Mouse (Mus musculus): ENCODE data around the gene Fitm1. TPM values are rescaled to one million over a fixed set of nuclear protein-coding genes. Genes with fewer than 3 reads are reported as not detected.

Gene Fitm1
- polyA plus RNA-seq, 1 experiment from 2014 or later = 0.40 TPM

DNA sequence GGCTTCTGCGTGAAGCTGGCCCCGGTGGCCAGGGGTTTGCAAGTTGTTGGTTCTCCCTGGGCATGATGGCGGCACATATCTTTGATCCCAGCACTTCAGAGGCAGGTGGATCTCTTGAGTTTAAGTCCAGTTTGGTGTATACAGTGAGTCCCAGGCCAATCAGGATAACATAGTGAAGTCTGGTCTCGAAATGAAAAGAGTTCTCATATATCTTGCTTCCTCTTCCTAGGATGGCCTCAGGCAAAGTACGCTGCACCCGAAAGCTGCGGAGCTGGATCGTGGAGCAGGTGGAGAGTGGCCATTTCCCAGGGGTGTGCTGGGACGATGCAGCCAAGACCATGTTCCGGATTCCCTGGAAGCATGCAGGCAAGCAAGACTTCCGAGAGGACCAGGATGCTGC lies 29.4 kb downstream of the Fitm1 start:
- Histone ChIP-seq H3K4me2 (no peak overlapping the region), H3K36me3 (peaks cover 87% of the 10 kb centered on the region), H3K27me3 (no peaks in the 10 kb centered on the region), H3K27ac (no peak overlapping the region), H3K9ac (no peak overlapping the region), H3K4me3 (no peak overlapping the region), H3K4me1 (replicated peaks) (peaks cover 6% of the 10 kb centered on the region), H3K9me3 (no peaks in the 10 kb centered on the region)
- ATAC-seq (ENCODE audit: low FRiP score) = no peak
- WGBS = 91% methylated on average over 11 of the region's 11 CpGs

GRCm38 (mm10) chr14:55605743-55606459 lies 30.5 kb downstream of the Fitm1 start:
- Histone ChIP-seq H3K9ac (no peak overlapping the region), H3K4me3 (no peak overlapping the region), H3K4me1 (replicated peaks) (peaks cover 6% of the 10 kb centered on the region), H3K4me2 (no peak overlapping the region), H3K36me3 (peaks cover 83% of the 10 kb centered on the region), H3K27ac (no peak overlapping the region), H3K27me3 (no peaks in the 10 kb centered on the region), H3K9me3 (no peaks in the 10 kb centered on the region)
- 94% methylated on average over 16 of the region's 16 CpGs for WGBS
- no peak for ATAC-seq (ENCODE audit: low FRiP score)

GRCm38 (mm10) chr14:55608339-55608738 lies 32.9 kb downstream of the Fitm1 start:
- no peak for ATAC-seq (ENCODE audit: low FRiP score)
- Histone ChIP-seq H3K9me3 (no peaks in the 10 kb centered on the region), H3K27me3 (no peaks in the 10 kb centered on the region), H3K9ac (no peak overlapping the region), H3K4me1 (replicated peaks) (peaks cover 6% of the 10 kb centered on the region), H3K4me3 (no peak overlapping the region), H3K4me2 (no peak overlapping the region), H3K27ac (no peak overlapping the region), H3K36me3 (peaks cover 60% of the 10 kb centered on the region)
- 95% methylated on average over 6 of the region's 6 CpGs for WGBS

DNA sequence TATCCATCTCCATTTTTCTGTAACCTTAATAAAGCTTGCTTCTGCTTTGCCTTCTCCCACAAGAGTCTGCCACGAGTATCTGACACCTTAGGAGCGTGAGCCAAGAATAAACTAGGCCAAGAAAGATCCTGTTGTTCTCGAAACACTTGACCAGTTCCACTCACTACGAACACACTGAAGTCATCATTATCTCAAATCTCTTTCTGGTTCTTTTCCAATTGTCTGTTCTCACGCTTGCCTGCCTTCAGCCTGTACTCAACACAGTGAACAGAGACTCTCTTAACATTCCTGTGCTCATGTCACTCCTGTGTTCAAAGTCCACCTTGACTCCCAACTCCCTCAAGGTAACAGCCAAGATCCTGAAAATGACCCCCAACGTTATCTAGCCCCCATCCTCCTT lies 37.9 kb downstream of the Fitm1 start:
- no peaks in the 10 kb centered on the region for H3K27me3 ChIP-seq
- no peak for ATAC-seq (ENCODE audit: low FRiP score)
- 74% methylated on average over 6 of the region's 6 CpGs for WGBS

GRCm38 (mm10) chr14:55614565-55615178 lies 39.3 kb downstream of the Fitm1 start:
- Histone ChIP-seq H3K27me3 (no peaks in the 10 kb centered on the region), H3K9me3 (no peaks in the 10 kb centered on the region), H3K9ac (no peak overlapping the region), H3K36me3 (peaks cover 10% of the 10 kb centered on the region), H3K4me2 (no peak overlapping the region), H3K27ac (no peak overlapping the region), H3K4me3 (no peak overlapping the region), H3K4me1 (replicated peaks) (peaks cover 4% of the 10 kb centered on the region; the same call in 1 of the 2 replicates)
- WGBS = 85% methylated on average over 7 of the region's 7 CpGs
- no peak for ATAC-seq (ENCODE audit: low FRiP score)

More for the DNA sequence above, 37.9 kb downstream of the Fitm1 start:
- no peak overlapping the region for H3K4me3 ChIP-seq
- no peak overlapping the region for H3K9ac ChIP-seq
- no peak overlapping the region for H3K27ac ChIP-seq
- H3K9me3 ChIP-seq = no peaks in the 10 kb centered on the region
- no peak overlapping the region for H3K4me2 ChIP-seq
- peaks cover 23% of the 10 kb centered on the region for H3K36me3 ChIP-seq
- H3K4me1 ChIP-seq (replicated peaks) = no peaks in the 10 kb centered on the region

DNA sequence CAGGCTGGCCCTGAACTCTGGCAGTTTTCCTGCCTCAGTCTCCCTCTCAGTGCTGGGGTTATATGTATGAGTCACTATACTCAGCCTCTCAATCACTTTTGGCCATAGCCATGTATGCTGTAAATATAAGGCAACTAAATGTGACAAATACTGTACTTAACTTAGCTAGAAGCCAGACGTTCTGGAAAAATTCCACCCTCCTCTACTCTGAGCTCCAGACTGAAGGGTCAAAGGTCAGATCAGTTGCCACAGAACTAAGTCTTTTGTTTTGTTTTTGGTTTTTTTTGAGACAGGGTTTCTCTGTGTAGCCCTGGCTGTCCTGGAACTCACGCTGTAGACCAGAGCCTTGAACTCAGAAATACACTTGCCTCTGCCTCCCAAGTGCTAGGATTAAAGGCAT lies 40.5 kb downstream of the Fitm1 start:
- Histone ChIP-seq H3K27me3 (no peaks in the 10 kb centered on the region), H3K4me3 (no peak overlapping the region), H3K4me1 (replicated peaks) (peaks cover 4% of the 10 kb centered on the region; the same call in 1 of the 2 replicates), H3K4me2 (no peak overlapping the region), H3K36me3 (0 out of 2 replicates have a peak, but pooled peaks cover 2% of the 10 kb centered on the region), H3K9me3 (no peaks in the 10 kb centered on the region), H3K9ac (no peak overlapping the region), H3K27ac (no peak overlapping the region)
- 38% methylated on average over 2 of the region's 2 CpGs for WGBS
- no peak for ATAC-seq (ENCODE audit: low FRiP score)

GRCm38 (mm10) chr14:55616844-55617243 lies 41.4 kb downstream of the Fitm1 start:
- Histone ChIP-seq H3K4me2 (no peak overlapping the region), H3K36me3 (no peaks in the 10 kb centered on the region), H3K4me1 (replicated peaks) (peaks cover 4% of the 10 kb centered on the region; the same call in 1 of the 2 replicates), H3K27ac (no peak overlapping the region), H3K4me3 (no peak overlapping the region), H3K27me3 (no peaks in the 10 kb centered on the region), H3K9me3 (no peaks in the 10 kb centered on the region), H3K9ac (no peak overlapping the region)
- WGBS = 87% methylated on average over 2 of the region's 2 CpGs
- no peak for ATAC-seq (ENCODE audit: low FRiP score)

DNA sequence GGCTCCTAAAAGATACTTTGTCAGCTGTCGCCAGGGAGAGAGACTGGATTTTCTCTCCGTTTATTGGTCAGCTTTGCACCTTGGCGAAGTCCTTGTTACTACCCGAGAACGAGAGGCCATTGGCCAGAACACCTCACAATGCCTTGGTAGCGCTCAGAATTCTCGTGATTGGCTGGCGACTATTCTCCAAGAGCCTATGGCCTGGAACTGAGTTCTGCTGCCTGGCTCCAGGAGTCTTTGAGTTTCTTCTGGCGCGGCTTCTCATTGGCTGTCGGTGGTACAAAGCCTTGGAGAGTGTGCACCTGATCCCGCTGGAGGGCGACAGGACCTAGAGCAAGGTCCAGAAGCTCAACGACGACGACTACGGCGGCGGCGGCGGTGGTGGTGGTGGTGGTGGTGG lies 42.4 kb downstream of the Fitm1 start, which contains the start of gene Rec8:
Gene Rec8 (plus strand): TSS at position 216 of the 400 bp plus-strand sequence.
- H3K27me3 ChIP-seq = no peaks in the 10 kb centered on the region
- H3K4me2 ChIP-seq = peak within 1 kb of the TSS; percentile 42
- H3K9ac ChIP-seq = peak within 1 kb of the TSS; percentile 46
- peak; percentile 91 for ATAC-seq (ENCODE audit: low FRiP score)
- H3K9me3 ChIP-seq = no peaks in the 10 kb centered on the region
- peak within 1 kb of the TSS; percentile 12; the same call in 1 of the 2 replicates for H3K27ac ChIP-seq
- peaks cover 1% of the 10 kb centered on the region; the same call in 1 of the 2 replicates for H3K36me3 ChIP-seq
- H3K4me1 ChIP-seq (replicated peaks) = peaks cover 4% of the 10 kb centered on the region; the same call in 1 of the 2 replicates
- H3K4me3 ChIP-seq = peak within 1 kb of the TSS; percentile 33
- WGBS = 20% methylated on average over 21 of the region's 21 CpGs

DNA sequence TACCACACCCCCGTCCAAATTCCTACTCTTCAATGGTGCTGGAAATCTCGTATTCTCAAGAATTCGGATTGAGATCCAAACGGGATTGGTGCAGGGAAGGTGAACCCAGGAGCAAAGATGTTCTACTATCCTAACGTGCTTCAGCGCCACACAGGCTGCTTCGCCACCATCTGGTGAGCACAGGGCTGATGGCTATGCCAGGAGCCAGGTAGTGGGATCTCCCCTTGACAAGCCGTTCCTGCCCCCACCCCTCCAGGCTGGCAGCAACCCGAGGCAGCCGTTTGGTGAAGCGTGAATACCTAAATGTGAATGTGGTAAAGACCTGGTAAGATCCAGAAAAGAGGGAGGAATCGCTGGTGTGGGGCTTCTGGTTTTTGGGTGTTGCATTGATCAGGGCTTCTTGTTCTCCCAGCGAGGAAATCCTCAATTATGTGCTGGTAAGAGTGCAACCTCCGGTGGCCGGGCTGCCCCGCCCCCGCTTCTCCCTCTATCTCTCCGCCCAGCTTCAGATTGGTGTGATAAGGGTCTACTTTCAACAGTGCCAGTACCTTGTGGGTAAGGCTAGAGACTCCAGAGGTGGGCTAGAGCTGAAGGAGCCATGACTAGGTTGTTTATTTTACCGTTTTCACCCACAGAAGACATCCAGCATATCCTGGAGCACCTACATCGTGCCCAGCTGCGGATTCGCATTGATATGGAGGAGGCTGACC lies 43.2 kb downstream of the Fitm1 start:
- H3K9ac ChIP-seq = peak overlapping the region; percentile 46
- H3K4me2 ChIP-seq = peak overlapping the region; percentile 42
- H3K4me1 ChIP-seq (replicated peaks) = peaks cover 4% of the 10 kb centered on the region; the same call in 1 of the 2 replicates
- peaks cover 8% of the 10 kb centered on the region for H3K36me3 ChIP-seq
- peak; percentile 51; the same call in 1 of the 2 replicates for ATAC-seq (ENCODE audit: low FRiP score)
- WGBS = 51% methylated on average over 22 of the region's 22 CpGs
- H3K27me3 ChIP-seq = no peaks in the 10 kb centered on the region
- H3K4me3 ChIP-seq = peak overlapping the region; percentile 33
- H3K27ac ChIP-seq = peak overlapping the region; percentile 12; the same call in 1 of the 2 replicates
- no peaks in the 10 kb centered on the region for H3K9me3 ChIP-seq

Other genes with a start within 250 kb of the Fitm1 start
- gene Dhrs4, start 96.9 kb upstream of the Fitm1 start, polyA plus RNA-seq (2015; fragmentation: Nextera tagmentation; extraction: Ambion mirVana) = 24.4 and 30.9 TPM in 2 replicates
- gene Carmil3, start 85.0 kb upstream of the Fitm1 start, polyA plus RNA-seq (2015; fragmentation: Nextera tagmentation; extraction: Ambion mirVana) = 21.6 and 22.1 TPM in 2 replicates
- gene Cpne6, start 65.2 kb upstream of the Fitm1 start, polyA plus RNA-seq (2015; fragmentation: Nextera tagmentation; extraction: Ambion mirVana) = 2.4 and 2.5 TPM in 2 replicates
- gene Nrl, start 50.6 kb upstream of the Fitm1 start, polyA plus RNA-seq (2015; fragmentation: Nextera tagmentation; extraction: Ambion mirVana) = 0.05 and 0.10 TPM in 2 replicates
- 20.7 and 21.5 TPM in 2 replicates for gene Pck2, start 35.4 kb upstream of the Fitm1 start, polyA plus RNA-seq (2015; fragmentation: Nextera tagmentation; extraction: Ambion mirVana)
- gene Dcaf11, start 15.6 kb upstream of the Fitm1 start, polyA plus RNA-seq (2015; fragmentation: Nextera tagmentation; extraction: Ambion mirVana) = 124 and 130 TPM in 2 replicates
- 0.71 and 2.0 TPM in 2 replicates for gene A730061H03Rik, start 15.2 kb upstream of the Fitm1 start, polyA plus RNA-seq (2015; fragmentation: Nextera tagmentation; extraction: Ambion mirVana)
- 188 TPM in 2 replicates for gene Psme1, start 2.5 kb downstream of the Fitm1 start, polyA plus RNA-seq (2015; fragmentation: Nextera tagmentation; extraction: Ambion mirVana)
- 15.7 and 20.4 TPM in 2 replicates for gene Emc9, start 9.7 kb downstream of the Fitm1 start, polyA plus RNA-seq (2015; fragmentation: Nextera tagmentation; extraction: Ambion mirVana)
- 198 and 215 TPM in 2 replicates for gene Psme2, start 15.5 kb downstream of the Fitm1 start, polyA plus RNA-seq (2015; fragmentation: Nextera tagmentation; extraction: Ambion mirVana)
- gene Rnf31, start 16.1 kb downstream of the Fitm1 start, polyA plus RNA-seq (2015; fragmentation: Nextera tagmentation; extraction: Ambion mirVana) = 18.8 and 20.8 TPM in 2 replicates
- gene Irf9, start 28.0 kb downstream of the Fitm1 start, polyA plus RNA-seq (2015; fragmentation: Nextera tagmentation; extraction: Ambion mirVana) = 9.0 and 10.0 TPM in 2 replicates
- 15.1 and 16.0 TPM in 2 replicates for gene Rec8, start 42.4 kb downstream of the Fitm1 start, polyA plus RNA-seq (2015; fragmentation: Nextera tagmentation; extraction: Ambion mirVana)
- gene Ipo4, start 60.3 kb downstream of the Fitm1 start, polyA plus RNA-seq (2015; fragmentation: Nextera tagmentation; extraction: Ambion mirVana) = 86.1 and 96.7 TPM in 2 replicates
- 2.2 and 2.8 TPM in 2 replicates for gene Gm49378, start 62.3 kb downstream of the Fitm1 start, polyA plus RNA-seq (2015; fragmentation: Nextera tagmentation; extraction: Ambion mirVana)
- gene Tm9sf1, start 68.2 kb downstream of the Fitm1 start, polyA plus RNA-seq (2015; fragmentation: Nextera tagmentation; extraction: Ambion mirVana) = 58.5 and 65.8 TPM in 2 replicates
- gene Tssk4, start 74.6 kb downstream of the Fitm1 start, polyA plus RNA-seq (2015; fragmentation: Nextera tagmentation; extraction: Ambion mirVana) = 0.41 and 0.43 TPM in 2 replicates
- gene Mdp1, start 84.9 kb downstream of the Fitm1 start, polyA plus RNA-seq (2015; fragmentation: Nextera tagmentation; extraction: Ambion mirVana) = 74.7 and 77.5 TPM in 2 replicates
- gene Gmpr2, start 96.3 kb downstream of the Fitm1 start, polyA plus RNA-seq (2015; fragmentation: Nextera tagmentation; extraction: Ambion mirVana) = 51.1 and 52.9 TPM in 2 replicates
- gene Nedd8, start 96.5 kb downstream of the Fitm1 start, polyA plus RNA-seq (2015; fragmentation: Nextera tagmentation; extraction: Ambion mirVana) = 585 and 628 TPM in 2 replicates
- gene Tinf2, start 106.2 kb downstream of the Fitm1 start, polyA plus RNA-seq (2015; fragmentation: Nextera tagmentation; extraction: Ambion mirVana) = 28.0 and 31.8 TPM in 2 replicates
- 0.19 and 0.47 TPM in 2 replicates for gene Tgm1, start 138.3 kb downstream of the Fitm1 start, polyA plus RNA-seq (2015; fragmentation: Nextera tagmentation; extraction: Ambion mirVana)
- 56.4 and 57.0 TPM in 2 replicates for gene Rabggta, start 146.6 kb downstream of the Fitm1 start, polyA plus RNA-seq (2015; fragmentation: Nextera tagmentation; extraction: Ambion mirVana)
- 77.4 and 79.2 TPM in 2 replicates for gene Dhrs1, start 170.1 kb downstream of the Fitm1 start, polyA plus RNA-seq (2015; fragmentation: Nextera tagmentation; extraction: Ambion mirVana)
- gene Nop9, start 170.1 kb downstream of the Fitm1 start, polyA plus RNA-seq (2015; fragmentation: Nextera tagmentation; extraction: Ambion mirVana) = 28.7 and 33.5 TPM in 2 replicates
- gene Cideb, start 182.8 kb downstream of the Fitm1 start, polyA plus RNA-seq (2015; fragmentation: Nextera tagmentation; extraction: Ambion mirVana) = 0.25 TPM in 2 replicates
- 0.43 and 0.56 TPM in 2 replicates for gene Ltb4r2, start 185.8 kb downstream of the Fitm1 start, polyA plus RNA-seq (2015; fragmentation: Nextera tagmentation; extraction: Ambion mirVana)
- 0.32 and 0.74 TPM in 2 replicates for gene Ltb4r1, start 190.3 kb downstream of the Fitm1 start, polyA plus RNA-seq (2015; fragmentation: Nextera tagmentation; extraction: Ambion mirVana)
- 5.3 and 6.0 TPM in 2 replicates for gene Adcy4, start 208.5 kb downstream of the Fitm1 start, polyA plus RNA-seq (2015; fragmentation: Nextera tagmentation; extraction: Ambion mirVana)
- 2.6 and 3.7 TPM in 2 replicates for gene Ripk3, start 213.2 kb downstream of the Fitm1 start, polyA plus RNA-seq (2015; fragmentation: Nextera tagmentation; extraction: Ambion mirVana)
- gene Nfatc4, start 247.5 kb downstream of the Fitm1 start, polyA plus RNA-seq (2015; fragmentation: Nextera tagmentation; extraction: Ambion mirVana) = 10.8 and 12.0 TPM in 2 replicates

Data from hindbrain, embryonic 13.5 days (tissue).